Mouse (Mus musculus) cortical plate, adult 2 months (tissue): ENCODE results near the gene Asic1.

Experiments
- CTCF ChIP-seq: fragments of 200-500 bp; IDR thresholded peaks from 2 replicates; pipeline ENCODE4 v1.5.1; 2011; ENCODE audit warnings: mild to moderate bottlenecking, control low read depth, low read length; ENCODE audit not compliant: insufficient read depth; ENCODE audit errors: extremely low read depth
- POLR2A ChIP-seq: fragments of 200-500 bp; IDR thresholded peaks from 2 replicates; pipeline ENCODE4 v1.6.1; 2011; ENCODE audit warnings: mild to moderate bottlenecking, low read length, control low read depth; ENCODE audit not compliant: insufficient read depth; ENCODE audit errors: extremely low read depth

DNA sequence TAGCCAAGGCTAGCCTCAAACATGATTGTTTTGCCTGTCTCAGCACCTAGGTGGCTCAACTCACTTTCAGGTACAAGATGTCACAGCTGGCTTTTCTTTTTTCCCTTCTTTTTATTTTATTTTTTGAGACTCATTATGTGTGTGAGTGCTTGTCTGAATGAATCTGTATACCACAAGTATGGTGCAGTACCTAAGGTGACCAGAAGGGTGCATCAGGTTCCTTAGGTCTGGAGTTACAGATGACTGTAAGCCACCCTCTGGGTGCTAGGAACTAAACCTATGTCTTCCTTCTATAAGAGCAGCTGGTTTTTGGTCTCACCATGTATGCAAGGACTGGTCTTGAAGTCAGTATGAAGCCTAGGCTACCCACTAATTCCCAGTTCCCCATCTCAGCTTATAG is 38.5 kb upstream of the Asic1 start:
- TF ChIP-seq CTCF (no peak), POLR2A (no peak)
